Mouse (Mus musculus) spleen, adult 12 weeks (tissue): ENCODE measurements around the gene Oxtr.

ENCODE experiments used
- DNase-seq: peaks from one replicate; pipeline ENCODE4 v3.0.0; 2022; ENCODE audit warnings: low spot score

The Oxtr gene

GRCm38 (mm10) chr6:112488821-112489180, 942 bp downstream of the Oxtr start:
- DNase-seq, result no peak

- DNase-seq, result no peak
Measured at GRCm38 (mm10) chr6:112487993-112488392, 1.8 kb downstream of the Oxtr start.

GRCm38 (mm10) chr6:112484316-112484715, 5.4 kb downstream of the Oxtr start:
- DNase-seq, result no peak

GRCm38 (mm10) chr6:112479861-112480260, 9.9 kb downstream of the Oxtr start:
- no peak for DNase-seq

- DNase-seq, result no peak
Measured at GRCm38 (mm10) chr6:112471644-112472043, 18.1 kb downstream of the Oxtr start.

GRCm38 (mm10) chr6:112466001-112466400, 23.7 kb downstream of the Oxtr start:
- no peak for DNase-seq

GRCm38 (mm10) chr6:112465441-112465840, 24.3 kb downstream of the Oxtr start:
- DNase-seq, result no peak

GRCm38 (mm10) chr6:112463331-112463730, 26.4 kb downstream of the Oxtr start:
- DNase-seq, result no peak

- no peak for DNase-seq
Measured at GRCm38 (mm10) chr6:112461459-112461858, 28.3 kb downstream of the Oxtr start.

GRCm38 (mm10) chr6:112459341-112459749, 30.4 kb downstream of the Oxtr start, which contains the start of gene Cav3:
Gene Cav3 (plus strand): TSS chr6:112459505.
- DNase-seq, result no peak

GRCm38 (mm10) chr6:112445675-112446074, 44.1 kb downstream of the Oxtr start:
- DNase-seq, result no peak

GRCm38 (mm10) chr6:112426018-112426732, 63.6 kb downstream of the Oxtr start:
- DNase-seq, result no peak

GRCm38 (mm10) chr6:112423746-112424501, 65.8 kb downstream of the Oxtr start:
- no peak for DNase-seq
